Mouse (Mus musculus): ENCODE results near the gene Dcst1. TPM values are rescaled to one million over a fixed set of nuclear protein-coding genes. Genes with fewer than 3 reads are reported as not detected.

Dcst1 gene
- total RNA-seq, 2 experiments from 2014 or later = not detected

DNA sequence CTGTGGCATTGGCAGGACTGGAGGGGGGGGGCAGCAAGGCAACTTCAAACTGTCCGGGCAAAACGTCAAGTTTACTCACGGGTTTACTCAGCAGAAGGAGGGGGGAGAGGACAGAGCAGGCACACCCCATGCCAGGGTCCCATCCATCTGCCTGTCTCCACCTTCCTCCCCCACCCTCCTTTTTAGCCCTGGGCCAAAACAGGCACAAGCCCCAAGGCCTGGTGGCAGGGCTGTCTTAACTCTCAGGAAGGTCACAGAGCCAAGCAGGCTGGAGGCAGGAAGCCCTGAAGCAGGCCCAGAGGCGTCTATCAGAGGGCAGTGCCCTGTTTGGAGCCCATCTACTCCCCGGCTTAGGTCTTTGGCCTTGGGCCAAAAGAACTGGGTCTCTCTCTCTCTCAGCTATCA is 25.1 kb upstream of the Dcst1 start:
- intact Hi-C loops (cut with DNase I) = loop anchor here (5.0 kb wide), 1 partner anchor 47 kb away; the partner anchor contains the start of gene Pbxip1
- no peak for DNase-seq

GRCm38 (mm10) chr3:89388901-89389740 is 24.1 kb upstream of the Dcst1 start:
- DNase-seq = no peak
- intact Hi-C loops (cut with DNase I) = no loop called here

GRCm38 (mm10) chr3:89388134-89388881 is 23.3 kb upstream of the Dcst1 start:
- peak; percentile 52 to 66 for DNase-seq
- intact Hi-C loops (cut with DNase I) = no loop called here

- no peak for DNase-seq
- intact Hi-C loops (cut with DNase I) = no loop called here
These were observed 22.6 kb upstream of the Dcst1 start for GRCm38 (mm10) chr3:89387632-89388031.

GRCm38 (mm10) chr3:89386438-89387420 is 21.7 kb upstream of the Dcst1 start:
- DNase-seq = no peak
- intact Hi-C loops (cut with DNase I) = no loop called here

DNA sequence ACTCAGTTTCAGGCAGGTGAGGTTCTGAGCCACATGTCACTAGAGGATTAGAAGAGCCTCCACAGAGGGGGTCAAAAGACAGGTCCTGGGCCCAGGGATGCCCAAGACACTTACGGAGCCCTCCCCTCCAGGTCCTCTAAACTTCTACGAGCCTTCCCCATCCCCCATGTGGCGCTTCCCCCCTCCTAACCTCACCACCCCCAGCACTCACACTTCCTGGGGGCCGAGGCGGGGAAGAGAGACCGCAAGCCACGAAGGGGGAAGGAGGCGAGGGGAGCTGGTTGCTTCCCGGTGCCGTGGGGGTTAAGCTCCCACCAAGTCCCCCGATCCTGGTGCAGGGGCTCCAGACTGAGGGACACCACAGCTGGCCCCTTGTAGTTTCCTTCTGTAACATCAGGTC is 20.4 kb upstream of the Dcst1 start:
- no peak for DNase-seq
- intact Hi-C loops (cut with DNase I) = no loop called here

DNA sequence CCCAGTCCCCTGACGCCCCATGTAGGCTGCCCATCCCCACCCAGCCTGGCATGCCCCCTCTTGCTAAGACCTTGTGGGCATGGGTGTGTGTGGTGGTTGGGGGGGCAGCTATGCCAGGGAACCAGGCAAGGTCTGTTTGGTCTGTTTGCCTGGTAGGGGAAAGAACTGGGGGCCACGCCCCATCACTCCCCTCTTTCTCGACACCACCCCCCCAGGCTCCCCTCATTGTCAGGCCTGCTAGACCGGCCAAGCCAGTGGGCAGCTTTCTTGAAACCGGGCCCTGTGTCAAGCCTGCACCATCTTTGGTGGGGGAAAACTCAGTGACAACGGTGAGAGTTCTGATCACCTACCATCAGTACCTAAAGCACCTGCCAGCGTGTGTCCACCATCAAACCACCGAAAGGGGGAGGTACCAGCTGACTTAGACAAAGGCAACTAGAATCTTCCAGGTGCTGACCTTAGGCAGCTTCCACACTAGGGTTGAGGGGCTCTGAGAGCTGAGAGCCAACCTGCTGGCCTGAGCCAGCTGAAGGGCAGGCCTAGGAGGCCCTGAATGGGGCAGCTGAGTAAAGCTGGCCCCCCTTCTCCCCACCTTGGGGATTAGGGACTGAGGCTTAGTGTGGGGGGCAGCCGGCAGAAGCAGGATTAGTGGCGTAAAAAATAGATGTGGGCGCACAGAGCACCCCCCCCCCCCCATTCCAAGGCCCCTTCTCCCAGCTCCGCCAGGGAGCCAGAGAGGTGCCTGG is 19.5 kb upstream of the Dcst1 start:
- no peak for DNase-seq
- intact Hi-C loops (cut with DNase I) = no loop called here

- DNase-seq = no peak
- intact Hi-C loops (cut with DNase I) = no loop called here
These were observed 18.7 kb upstream of the Dcst1 start for GRCm38 (mm10) chr3:89383651-89384255.

DNA sequence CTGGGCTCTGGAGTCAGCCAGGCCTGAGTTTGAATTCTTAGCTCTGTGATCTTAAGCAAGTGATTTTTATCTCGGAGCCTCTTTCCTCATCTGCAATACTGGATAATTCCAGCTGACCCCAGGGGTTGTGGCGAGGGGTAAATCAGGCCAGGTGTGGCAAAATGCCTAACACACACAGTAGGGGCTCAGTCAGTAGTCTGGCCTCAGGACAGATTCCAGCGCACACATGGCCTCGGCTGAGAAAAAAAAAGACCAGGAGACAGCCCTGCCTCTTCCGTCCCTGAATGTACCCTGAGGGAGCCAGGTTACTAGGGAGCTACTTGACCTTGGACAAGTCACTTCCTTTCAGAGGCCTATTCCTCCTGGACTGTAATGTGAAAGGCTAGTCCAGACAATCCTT is 17.9 kb upstream of the Dcst1 start:
- no peak for DNase-seq
- intact Hi-C loops (cut with DNase I) = no loop called here

- no peak for DNase-seq
- intact Hi-C loops (cut with DNase I) = no loop called here
These were observed 17.2 kb upstream of the Dcst1 start for GRCm38 (mm10) chr3:89382033-89382882.

- intact Hi-C loops (cut with DNase I) = no loop called here
These were observed 16.2 kb upstream of the Dcst1 start for GRCm38 (mm10) chr3:89381233-89381632.

GRCm38 (mm10) chr3:89380711-89381110 is 15.7 kb upstream of the Dcst1 start:
- intact Hi-C loops (cut with DNase I) = no loop called here

More at GRCm38 (mm10) chr3:89381233-89381632, 16.2 kb upstream of the Dcst1 start:
- no peak for DNase-seq

DNA sequence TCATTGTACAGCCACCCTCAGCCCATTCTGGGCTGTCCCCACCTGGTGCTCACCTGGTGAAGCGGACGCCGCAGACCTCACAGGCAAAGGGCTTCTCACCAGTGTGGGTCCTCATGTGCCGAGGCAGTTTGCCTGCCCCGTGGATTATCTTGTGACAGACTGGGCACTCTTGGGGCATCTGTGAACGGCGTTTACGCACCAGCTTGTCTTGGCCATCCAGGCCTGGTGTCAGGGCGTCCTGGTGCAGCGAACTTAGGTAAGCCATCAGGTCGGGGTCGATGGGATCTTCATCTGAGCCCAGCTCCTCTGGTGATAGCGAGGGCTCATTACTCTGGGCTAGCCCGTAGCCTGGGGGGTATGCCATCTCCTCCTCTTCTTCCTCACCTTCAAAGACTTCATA is 15.2 kb upstream of the Dcst1 start:
- DNase-seq = no peak
- intact Hi-C loops (cut with DNase I) = no loop called here

More at GRCm38 (mm10) chr3:89380711-89381110, 15.7 kb upstream of the Dcst1 start:
- no peak for DNase-seq

GRCm38 (mm10) chr3:89379388-89380131 is 14.5 kb upstream of the Dcst1 start:
- intact Hi-C loops (cut with DNase I) = loop anchor here (5.0 kb wide), 1 partner anchor 108 kb away; no protein-coding TSS in a partner anchor
- DNase-seq = no peak

GRCm38 (mm10) chr3:89378394-89379067 is 13.5 kb upstream of the Dcst1 start:
- DNase-seq = peak; percentile 77 to 81
- intact Hi-C loops (cut with DNase I) = loop anchor here (5.0 kb wide), 1 partner anchor 109 kb away; no protein-coding TSS in a partner anchor

- DNase-seq = no peak
- intact Hi-C loops (cut with DNase I) = loop anchor here (5.0 kb wide), 1 partner anchor 109 kb away; no protein-coding TSS in a partner anchor
These were observed 12.8 kb upstream of the Dcst1 start for GRCm38 (mm10) chr3:89377831-89378230.

Data from gastrocnemius, postnatal 36 days (tissue).